Mouse (Mus musculus) cerebellum, postnatal 25 days (tissue): Measurements from ENCODE around the gene Gm17387.
"Not testable (repeated sequence)": the region's sequence is repeated elsewhere in the genome, so short reads cannot be mapped to it uniquely, and the experiment has no call there.

Experiments
- DNase-seq, 2 experiments: peaks; one replicate each; pipeline ENCODE4 v3.0.0; 2021; ENCODE audit warnings: mixed read lengths in 2 of 2

The Gm17387 gene

DNA sequence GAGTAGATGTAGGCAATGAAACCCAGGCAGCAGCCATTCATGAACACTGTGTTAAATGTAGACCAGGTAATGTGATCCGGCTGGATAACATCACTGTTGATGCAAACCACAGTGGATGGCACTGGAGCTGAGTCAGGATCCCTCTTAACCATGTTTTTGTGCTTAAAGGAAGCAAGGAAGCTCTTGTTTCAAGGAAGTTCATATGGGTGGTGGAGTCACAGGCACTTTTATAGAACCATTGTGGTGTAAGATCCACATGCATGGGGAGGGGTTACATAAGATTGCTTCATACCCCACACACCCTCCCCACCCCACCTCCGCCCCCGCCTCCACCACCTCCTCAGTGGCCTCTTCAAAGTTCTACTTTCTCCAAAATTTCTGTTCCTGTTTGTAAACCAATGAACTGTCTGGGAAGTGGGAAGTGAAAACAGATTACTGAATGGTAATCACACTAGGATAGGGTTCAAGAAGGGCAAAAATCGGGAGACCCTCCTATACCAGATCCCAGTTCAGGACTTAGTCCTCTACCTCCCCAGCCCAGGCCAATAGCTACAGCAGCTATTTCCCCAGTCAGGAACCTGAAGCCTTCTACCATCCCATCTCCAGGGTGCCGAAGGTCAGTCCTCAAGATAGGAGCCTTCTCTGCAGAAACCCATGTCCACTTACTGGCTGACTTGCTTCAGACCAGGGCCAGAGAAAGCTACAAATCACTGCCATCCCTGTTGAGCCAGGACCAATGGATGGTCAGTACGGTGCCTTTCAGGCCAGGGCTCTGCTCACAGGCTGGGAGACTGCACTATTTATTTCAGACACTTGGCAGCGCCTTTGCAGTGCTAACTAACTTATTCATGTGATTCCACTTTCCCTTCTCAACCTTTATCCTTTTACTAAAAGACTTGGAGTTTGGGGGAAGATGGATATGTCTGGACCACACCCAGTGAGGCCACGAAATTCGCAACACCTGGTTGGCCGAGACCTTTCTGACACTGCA lies 11.9 kb upstream of the Gm17387 start:
- DNase-seq, result no peak

GRCm38 (mm10) chr7:141017824-141018223 lies 11.1 kb upstream of the Gm17387 start, which contains the start of gene Ifitm6:
Ifitm6 (minus strand) TSS chr7:141017924.
- not testable (repeated sequence) for DNase-seq

- DNase-seq, result no peak
Measured at GRCm38 (mm10) chr7:141019028-141019427, 9.9 kb upstream of the Gm17387 start.

GRCm38 (mm10) chr7:141021489-141022449 lies 7.2 kb upstream of the Gm17387 start:
- no peak for DNase-seq

- no peak for DNase-seq
Measured at GRCm38 (mm10) chr7:141024865-141025838, 3.8 kb upstream of the Gm17387 start.

GRCm38 (mm10) chr7:141026097-141026739 lies 2.7 kb upstream of the Gm17387 start:
- no peak for DNase-seq

DNA sequence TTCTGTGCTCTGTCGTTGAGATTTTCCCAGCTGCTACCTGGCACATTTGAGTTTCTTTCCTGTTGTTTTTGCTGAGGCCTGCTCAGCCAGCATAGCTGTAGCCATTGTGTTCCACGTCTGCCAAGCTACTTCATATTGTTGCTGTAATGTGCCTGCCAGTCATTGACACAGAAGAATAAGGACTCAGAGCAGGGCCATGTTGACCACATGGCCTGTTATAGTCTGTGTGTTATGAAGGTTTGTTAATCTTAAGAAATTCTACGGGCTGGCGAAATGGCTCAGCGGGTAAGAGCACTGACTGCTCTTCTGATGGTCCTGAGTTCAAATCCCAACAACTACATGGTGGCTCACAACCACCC lies 2.2 kb upstream of the Gm17387 start:
- DNase-seq, result no peak

DNA sequence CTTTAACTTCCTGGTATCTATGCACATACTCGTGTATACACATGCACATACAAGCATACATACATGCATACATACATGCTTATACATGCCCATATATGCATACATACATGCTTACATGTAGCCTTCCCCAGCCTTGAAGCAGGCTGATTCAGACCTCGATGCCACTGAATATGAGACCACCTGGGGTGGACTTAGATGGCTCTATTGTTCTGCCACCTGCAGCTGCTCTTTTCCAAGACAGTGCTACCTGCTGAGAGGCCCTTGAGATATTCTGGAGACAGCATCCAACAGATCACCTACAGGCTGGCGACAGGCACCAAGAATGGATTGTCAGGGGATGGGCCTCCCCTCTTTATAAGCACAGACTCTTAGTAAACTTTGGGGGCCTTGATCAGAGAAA lies 1.5 kb downstream of the Gm17387 start:
- DNase-seq, result no peak

GRCm38 (mm10) chr7:141032458-141033167 lies 3.7 kb downstream of the Gm17387 start:
- DNase-seq, result no peak

DNA sequence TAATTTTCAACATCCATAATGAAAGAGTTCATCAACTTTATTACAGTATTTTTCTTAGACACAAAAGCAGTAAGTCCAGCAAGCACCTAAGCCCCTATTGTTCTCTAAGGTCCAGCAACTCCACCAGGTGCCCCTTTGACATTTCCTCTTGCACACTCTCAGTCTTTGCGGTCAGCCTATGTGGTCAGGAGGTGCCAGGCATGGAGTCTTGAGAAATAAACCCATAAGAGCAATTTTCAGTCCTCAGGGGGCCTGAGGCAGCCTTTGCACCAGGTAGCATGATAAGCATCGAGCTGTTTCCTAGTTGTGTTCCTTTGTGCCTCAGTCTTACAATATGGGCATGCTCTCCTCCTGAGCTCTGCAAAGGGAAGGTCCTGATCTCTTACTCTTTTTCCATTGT lies 7.7 kb downstream of the Gm17387 start:
- DNase-seq, result not testable (repeated sequence)

- no peak for DNase-seq
Measured at GRCm38 (mm10) chr7:141038090-141039032, 9.4 kb downstream of the Gm17387 start.

- no peak for DNase-seq
Measured at GRCm38 (mm10) chr7:141039386-141040107, 10.6 kb downstream of the Gm17387 start.

DNA sequence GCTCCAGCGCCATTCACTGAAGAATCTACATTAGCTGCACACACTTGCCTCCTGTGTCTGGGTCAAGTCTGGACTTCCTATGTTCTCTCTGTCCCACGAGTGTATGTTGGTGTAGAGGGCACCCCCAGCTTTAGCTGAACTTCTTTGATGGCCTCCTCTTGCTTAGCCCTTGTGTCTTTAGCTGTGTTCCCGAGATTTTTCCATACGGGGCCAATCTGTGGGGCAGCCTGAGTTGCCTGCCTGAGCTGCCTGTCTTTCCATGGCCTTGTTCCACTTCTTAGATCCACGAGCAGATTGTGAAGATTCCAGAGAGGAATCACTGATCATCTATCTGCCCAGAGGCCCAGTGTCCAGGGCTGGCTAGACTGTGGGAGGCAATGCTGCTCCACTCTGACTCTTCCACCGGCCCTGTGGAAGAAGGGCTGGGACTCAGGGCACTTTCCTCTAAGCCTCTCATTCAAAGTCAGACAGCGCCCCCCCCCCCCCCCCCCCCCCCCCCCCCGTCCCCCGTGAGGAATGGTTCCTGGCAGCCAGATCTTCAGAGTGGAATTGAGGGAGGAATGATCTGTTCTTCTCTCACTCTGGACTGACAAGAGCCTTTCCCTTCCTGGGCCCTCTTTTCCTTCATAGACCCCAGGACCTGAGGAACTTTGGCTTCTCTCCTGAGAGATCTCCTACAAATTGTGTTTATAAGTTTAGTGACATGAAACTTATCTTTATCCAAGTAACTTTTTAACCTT lies 12.1 kb downstream of the Gm17387 start:
- DNase-seq, result no peak

DNA sequence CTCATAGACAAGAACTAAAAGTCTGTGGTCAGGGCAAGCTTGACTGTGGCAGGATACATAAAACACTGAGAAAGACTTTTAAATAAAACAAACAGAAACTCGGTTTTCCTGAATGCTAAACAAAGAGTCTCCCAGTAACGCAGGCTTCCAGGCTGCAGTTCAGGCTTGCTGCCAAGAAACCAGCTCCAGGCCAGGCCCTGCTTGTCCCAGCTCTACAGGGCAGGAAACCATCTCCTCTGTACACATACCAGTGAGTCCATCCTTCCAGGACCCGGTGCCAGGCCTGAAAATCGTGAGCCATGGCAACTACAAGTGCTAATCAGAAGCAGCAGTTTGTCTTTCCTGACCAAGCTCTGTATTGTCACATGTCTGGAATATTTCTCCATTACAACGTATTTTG lies 12.7 kb downstream of the Gm17387 start:
- DNase-seq, result peak; percentile 65 to 79

DNA sequence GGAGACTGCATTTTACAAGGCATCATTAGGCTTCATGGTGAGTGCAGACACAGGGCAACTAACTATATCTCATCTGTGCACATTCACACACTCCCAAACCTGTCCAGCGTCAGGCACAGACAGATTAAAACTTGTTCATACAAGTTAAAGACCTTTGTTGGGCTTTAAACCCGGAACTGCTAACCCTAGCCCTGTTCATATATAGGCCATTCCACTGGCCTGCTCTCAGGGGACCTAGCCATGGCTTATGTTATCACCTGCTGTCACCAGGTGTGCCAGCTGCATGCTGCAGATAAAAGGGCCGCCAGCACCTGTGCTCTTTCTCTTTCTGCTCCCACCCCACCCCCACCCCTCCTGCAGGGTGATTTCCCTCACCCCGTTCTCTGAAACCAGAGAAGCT lies 13.6 kb downstream of the Gm17387 start:
- no peak for DNase-seq

DNA sequence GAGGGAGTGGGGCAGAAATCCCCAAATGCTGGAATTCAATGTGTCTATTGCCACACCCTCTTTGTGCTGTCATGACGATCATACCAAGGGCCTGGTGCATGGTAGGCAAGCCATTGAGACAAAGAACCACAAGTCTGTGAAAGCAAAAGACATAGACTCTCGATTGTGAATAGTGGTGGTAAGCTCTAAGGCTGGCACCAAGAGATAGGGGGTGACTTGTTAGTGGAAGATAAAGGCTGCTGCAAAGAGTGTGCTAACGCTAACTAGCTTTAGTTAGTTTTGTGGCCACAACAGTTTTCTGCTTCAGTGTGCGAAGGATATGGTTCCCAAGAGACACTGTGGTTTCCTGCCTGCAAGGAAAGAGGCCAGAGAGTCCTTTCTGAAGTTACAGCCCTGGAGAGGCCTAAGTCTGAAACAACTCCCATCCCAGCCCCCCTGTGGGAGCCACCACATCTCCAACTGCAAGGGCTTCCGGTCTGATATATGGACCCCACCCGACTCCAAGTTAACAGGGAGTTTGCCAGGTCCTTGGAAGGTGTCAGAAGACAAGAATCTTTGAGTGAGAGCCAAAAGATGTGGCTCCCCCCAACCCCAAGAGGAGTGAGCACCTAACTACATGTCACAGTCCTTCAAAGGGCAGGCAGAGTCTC lies 18.1 kb downstream of the Gm17387 start:
- DNase-seq, result no peak

GRCm38 (mm10) chr7:141047581-141048225 lies 18.8 kb downstream of the Gm17387 start:
- peak; percentile 69 to 72 for DNase-seq
